Mouse (Mus musculus): ENCODE measurements around the gene Dtx3. TPM values are rescaled to one million over a fixed set of nuclear protein-coding genes. Genes with fewer than 3 reads are reported as not detected.
"Not testable (repeated sequence)": the region's sequence is repeated elsewhere in the genome, so short reads cannot be mapped to it uniquely, and the experiment has no call there.

The Dtx3 gene
- polyA plus RNA-seq, 1 experiment from 2014 or later, result 75.1 TPM

- WGBS, result 81% methylated on average over 10 of the region's 10 CpGs
- H3K9me3 ChIP-seq (replicated peaks); H3K27me3 ChIP-seq (replicated peaks); H3K36me3 ChIP-seq; H3K4me1 ChIP-seq (replicated peaks); H3K4me2 ChIP-seq; H3K27ac ChIP-seq (ENCODE audit: poor library complexity, severe bottlenecking); H3K9ac ChIP-seq; H3K4me3 ChIP-seq; ATAC-seq (ENCODE audit: insufficient number of reproducible peaks, low FRiP score): not testable (repeated sequence)
These were observed 43.0 kb downstream of the Dtx3 start for GRCm38 (mm10) chr10:127152556-127152955.

- H3K9me3 ChIP-seq (replicated peaks); H3K9ac ChIP-seq; H3K4me2 ChIP-seq; H3K4me3 ChIP-seq; ATAC-seq (ENCODE audit: insufficient number of reproducible peaks, low FRiP score); H3K4me1 ChIP-seq (replicated peaks); H3K27me3 ChIP-seq (replicated peaks); H3K36me3 ChIP-seq; H3K27ac ChIP-seq (ENCODE audit: poor library complexity, severe bottlenecking): not testable (repeated sequence)
- WGBS, result 76% methylated on average over 3 of the region's 3 CpGs
These were observed 44.3 kb downstream of the Dtx3 start for GRCm38 (mm10) chr10:127151233-127151632.

GRCm38 (mm10) chr10:127150471-127150872, 45.1 kb downstream of the Dtx3 start:
- ATAC-seq (ENCODE audit: insufficient number of reproducible peaks, low FRiP score), result no peak
- no peaks in the 10 kb centered on the region for H3K27me3 ChIP-seq (replicated peaks)
- H3K4me2 ChIP-seq, result no peak overlapping the region
- no peaks in the 10 kb centered on the region for H3K36me3 ChIP-seq
- H3K27ac ChIP-seq (ENCODE audit: poor library complexity, severe bottlenecking), result no peak overlapping the region
- H3K4me3 ChIP-seq, result no peak overlapping the region
- H3K4me1 ChIP-seq (replicated peaks), result no peaks in the 10 kb centered on the region
- H3K9ac ChIP-seq, result no peak overlapping the region
- WGBS, result 71% methylated on average over 4 of the region's 4 CpGs
- H3K9me3 ChIP-seq (replicated peaks), result no peaks in the 10 kb centered on the region; the same call in 1 of the 2 replicates

GRCm38 (mm10) chr10:127147135-127147534, 48.4 kb downstream of the Dtx3 start:
- no peaks in the 10 kb centered on the region for H3K36me3 ChIP-seq
- H3K4me1 ChIP-seq (replicated peaks), result no peaks in the 10 kb centered on the region
- H3K27ac ChIP-seq (ENCODE audit: poor library complexity, severe bottlenecking), result no peak overlapping the region
- H3K27me3 ChIP-seq (replicated peaks), result no peaks in the 10 kb centered on the region
- no peak overlapping the region for H3K4me2 ChIP-seq
- WGBS, result 72% methylated on average over 6 of the region's 6 CpGs
- no peak for ATAC-seq (ENCODE audit: insufficient number of reproducible peaks, low FRiP score)
- no peak overlapping the region for H3K4me3 ChIP-seq
- no peaks in the 10 kb centered on the region; the same call in 1 of the 2 replicates for H3K9me3 ChIP-seq (replicated peaks)
- no peak overlapping the region for H3K9ac ChIP-seq

- Histone ChIP-seq H3K4me1 (replicated peaks) (no peaks in the 10 kb centered on the region), H3K9me3 (replicated peaks) (no peaks in the 10 kb centered on the region), H3K4me3 (no peak overlapping the region), H3K9ac (no peak overlapping the region), H3K4me2 (no peak overlapping the region), H3K27me3 (replicated peaks) (no peaks in the 10 kb centered on the region), H3K27ac (ENCODE audit: poor library complexity, severe bottlenecking) (no peak overlapping the region), H3K36me3 (no peaks in the 10 kb centered on the region)
- WGBS, result 70% methylated on average over 5 of the region's 5 CpGs
- no peak for ATAC-seq (ENCODE audit: insufficient number of reproducible peaks, low FRiP score)
These were observed 50.2 kb downstream of the Dtx3 start for GRCm38 (mm10) chr10:127145303-127145702.

- WGBS, result 80% methylated on average over 7 of the region's 7 CpGs
- H3K9ac ChIP-seq, result no peak overlapping the region
These were observed 51.0 kb downstream of the Dtx3 start for GRCm38 (mm10) chr10:127144536-127144935.

GRCm38 (mm10) chr10:127143228-127143627, 52.3 kb downstream of the Dtx3 start:
- ATAC-seq (ENCODE audit: insufficient number of reproducible peaks, low FRiP score), result no peak
- H3K4me1 ChIP-seq (replicated peaks), result no peaks in the 10 kb centered on the region
- H3K9me3 ChIP-seq (replicated peaks), result no peaks in the 10 kb centered on the region
- no peak overlapping the region for H3K4me2 ChIP-seq
- H3K4me3 ChIP-seq, result no peak overlapping the region
- 82% methylated on average over 8 of the region's 8 CpGs for WGBS
- H3K27ac ChIP-seq (ENCODE audit: poor library complexity, severe bottlenecking), result no peak overlapping the region
- H3K36me3 ChIP-seq, result no peaks in the 10 kb centered on the region
- no peak overlapping the region for H3K9ac ChIP-seq
- H3K27me3 ChIP-seq (replicated peaks), result no peaks in the 10 kb centered on the region

More at GRCm38 (mm10) chr10:127144536-127144935, 51.0 kb downstream of the Dtx3 start:
- Histone ChIP-seq H3K4me2 (no peak overlapping the region), H3K4me1 (replicated peaks) (no peaks in the 10 kb centered on the region), H3K36me3 (no peaks in the 10 kb centered on the region), H3K27ac (ENCODE audit: poor library complexity, severe bottlenecking) (no peak overlapping the region), H3K27me3 (replicated peaks) (no peaks in the 10 kb centered on the region), H3K4me3 (no peak overlapping the region), H3K9me3 (replicated peaks) (no peaks in the 10 kb centered on the region)
- no peak for ATAC-seq (ENCODE audit: insufficient number of reproducible peaks, low FRiP score)

GRCm38 (mm10) chr10:127141500-127141899, 54.0 kb downstream of the Dtx3 start:
- Histone ChIP-seq H3K9ac (no peak overlapping the region), H3K36me3 (no peaks in the 10 kb centered on the region), H3K9me3 (replicated peaks) (no peaks in the 10 kb centered on the region), H3K4me2 (no peak overlapping the region), H3K4me1 (replicated peaks) (no peaks in the 10 kb centered on the region), H3K27me3 (replicated peaks) (no peaks in the 10 kb centered on the region), H3K27ac (ENCODE audit: poor library complexity, severe bottlenecking) (no peak overlapping the region), H3K4me3 (no peak overlapping the region)
- ATAC-seq (ENCODE audit: insufficient number of reproducible peaks, low FRiP score), result no peak
- 64% methylated on average over 8 of the region's 8 CpGs for whole genome bisulfite sequencing

GRCm38 (mm10) chr10:127140971-127141370, 54.6 kb downstream of the Dtx3 start:
- Histone ChIP-seq H3K4me2 (no peak overlapping the region), H3K9ac (no peak overlapping the region), H3K4me1 (replicated peaks) (no peaks in the 10 kb centered on the region), H3K27ac (ENCODE audit: poor library complexity, severe bottlenecking) (no peak overlapping the region), H3K4me3 (no peak overlapping the region), H3K36me3 (no peaks in the 10 kb centered on the region), H3K9me3 (replicated peaks) (no peaks in the 10 kb centered on the region), H3K27me3 (replicated peaks) (no peaks in the 10 kb centered on the region)
- WGBS, result 72% methylated on average over 11 of the region's 11 CpGs
- ATAC-seq (ENCODE audit: insufficient number of reproducible peaks, low FRiP score), result no peak

Other genes starting within 250 kb of the Dtx3 start
- 54.0 and 54.6 TPM in 2 replicates for gene Ctdsp2, start 217.0 kb downstream of the Dtx3 start, polyA plus RNA-seq (2016; fragmentation: Nextera tagmentation; extraction: Ambion mirVana)
- gene Avil, start 195.0 kb downstream of the Dtx3 start, polyA plus RNA-seq (2016; fragmentation: Nextera tagmentation; extraction: Ambion mirVana), result 0.19 and 0.22 TPM in 2 replicates
- gene Tsfm, start 164.9 kb downstream of the Dtx3 start, polyA plus RNA-seq (2016; fragmentation: Nextera tagmentation; extraction: Ambion mirVana), result 99.2 and 99.4 TPM in 2 replicates
- 37.0 and 37.1 TPM in 2 replicates for gene Mettl1, start 154.3 kb downstream of the Dtx3 start, polyA plus RNA-seq (2016; fragmentation: Nextera tagmentation; extraction: Ambion mirVana)
- 0.14 and 0.18 TPM in 2 replicates for gene Eef1akmt3, start 154.2 kb downstream of the Dtx3 start, polyA plus RNA-seq (2016; fragmentation: Nextera tagmentation; extraction: Ambion mirVana)
- gene Cyp27b1, start 147.5 kb downstream of the Dtx3 start, polyA plus RNA-seq (2016; fragmentation: Nextera tagmentation; extraction: Ambion mirVana), result 0.18 TPM in 1 of 2 replicates, not detected in the other
- 0.10 and 0.28 TPM in 2 replicates for gene March9, start 135.5 kb downstream of the Dtx3 start, polyA plus RNA-seq (2016; fragmentation: Nextera tagmentation; extraction: Ambion mirVana)
- gene Cdk4, start 132.2 kb downstream of the Dtx3 start, polyA plus RNA-seq (2016; fragmentation: Nextera tagmentation; extraction: Ambion mirVana), result 1,080 and 1,140 TPM in 2 replicates
- gene Tspan31, start 125.5 kb downstream of the Dtx3 start, polyA plus RNA-seq (2016; fragmentation: Nextera tagmentation; extraction: Ambion mirVana), result 119 and 124 TPM in 2 replicates
- 0.03 TPM in 1 of 2 replicates, not detected in the other for gene Agap2, start 120.4 kb downstream of the Dtx3 start, polyA plus RNA-seq (2016; fragmentation: Nextera tagmentation; extraction: Ambion mirVana)
- 52.2 and 52.4 TPM in 2 replicates for gene Os9, start 74.6 kb downstream of the Dtx3 start, polyA plus RNA-seq (2016; fragmentation: Nextera tagmentation; extraction: Ambion mirVana)
- gene B4galnt1, start 30.5 kb downstream of the Dtx3 start, polyA plus RNA-seq (2016; fragmentation: Nextera tagmentation; extraction: Ambion mirVana), result 1.9 and 2.4 TPM in 2 replicates
- gene Slc26a10, start 15.1 kb downstream of the Dtx3 start, polyA plus RNA-seq (2016; fragmentation: Nextera tagmentation; extraction: Ambion mirVana), result 20.2 and 21.0 TPM in 2 replicates
- 21.3 and 23.1 TPM in 2 replicates for gene Arhgef25, start 5.6 kb downstream of the Dtx3 start, polyA plus RNA-seq (2016; fragmentation: Nextera tagmentation; extraction: Ambion mirVana)
- 29.7 and 31.5 TPM in 2 replicates for gene Pip4k2c, start 15.9 kb upstream of the Dtx3 start, polyA plus RNA-seq (2016; fragmentation: Nextera tagmentation; extraction: Ambion mirVana)
- 0.37 and 0.79 TPM in 2 replicates for gene Kif5a, start 67.6 kb upstream of the Dtx3 start, polyA plus RNA-seq (2016; fragmentation: Nextera tagmentation; extraction: Ambion mirVana)
- 133 and 136 TPM in 2 replicates for gene Dctn2, start 70.6 kb upstream of the Dtx3 start, polyA plus RNA-seq (2016; fragmentation: Nextera tagmentation; extraction: Ambion mirVana)
- 13.6 and 14.6 TPM in 2 replicates for gene Mbd6, start 93.3 kb upstream of the Dtx3 start, polyA plus RNA-seq (2016; fragmentation: Nextera tagmentation; extraction: Ambion mirVana)
- 107 and 110 TPM in 2 replicates for gene Mars, start 116.1 kb upstream of the Dtx3 start, polyA plus RNA-seq (2016; fragmentation: Nextera tagmentation; extraction: Ambion mirVana)
- 0.89 and 1.8 TPM in 2 replicates for gene Arhgap9, start 126.2 kb upstream of the Dtx3 start, polyA plus RNA-seq (2016; fragmentation: Nextera tagmentation; extraction: Ambion mirVana)
- 0.31 and 0.41 TPM in 2 replicates for gene Gli1, start 146.2 kb upstream of the Dtx3 start, polyA plus RNA-seq (2016; fragmentation: Nextera tagmentation; extraction: Ambion mirVana)
- gene Inhbe, start 158.7 kb upstream of the Dtx3 start, polyA plus RNA-seq (2016; fragmentation: Nextera tagmentation; extraction: Ambion mirVana), result not detected in 2 replicates
- not detected in 2 replicates for gene Inhbc, start 174.7 kb upstream of the Dtx3 start, polyA plus RNA-seq (2016; fragmentation: Nextera tagmentation; extraction: Ambion mirVana)
- gene R3hdm2, start 184.6 kb upstream of the Dtx3 start, polyA plus RNA-seq (2016; fragmentation: Nextera tagmentation; extraction: Ambion mirVana), result 35.8 and 36.6 TPM in 2 replicates